Mouse (Mus musculus) lung, adult 2 months (tissue): ENCODE results near the gene Rgs3.

Experiments
- CTCF ChIP-seq: fragments of 200-500 bp; IDR thresholded peaks from 2 replicates; pipeline ENCODE4 v1.5.1; 2011; ENCODE audit warnings: mild to moderate bottlenecking, low read length, control low read depth; ENCODE audit not compliant: insufficient read depth
- POLR2A ChIP-seq: fragments of 200-500 bp; IDR thresholded peaks from 2 replicates; pipeline ENCODE4 v1.6.1; 2011; ENCODE audit warnings: low read depth, mild to moderate bottlenecking, control low read depth, low read length, borderline replicate concordance; ENCODE audit errors: extremely low read depth

- TF ChIP-seq CTCF (no peak), POLR2A (no peak)
Observed at GRCm38 (mm10) chr4:62562006-62562405, 2.4 kb downstream of the Rgs3 start.
